Mouse (Mus musculus) heart, adult 2 months (tissue): Measurements from ENCODE around the gene Vps8. TPM values are rescaled to one million over a fixed set of nuclear protein-coding genes. Genes with fewer than 3 reads are reported as not detected.
"Not testable (repeated sequence)": the region's sequence is repeated elsewhere in the genome, so short reads cannot be mapped to it uniquely, and the experiment has no call there.

Experiments used
- DNase-seq, 2 experiments: peaks; one replicate each; pipeline ENCODE4 v3.0.0; 2021
- H3K27ac ChIP-seq: fragments of 200-600 bp; 2 replicates; pipeline ENCODE4 v1.8.1; 2022
- H3K27me3 ChIP-seq: fragments of 200-500 bp; 2 replicates; pipeline ENCODE4 v1.6.1; 2012; ENCODE audit warnings: mild to moderate bottlenecking, low read length, inconsistent platforms, mixed read lengths; ENCODE audit not compliant: control insufficient read depth, insufficient read depth
- H3K36me3 ChIP-seq: fragments of 200-500 bp; 2 replicates; pipeline ENCODE4 v1.6.1; 2012; ENCODE audit warnings: low read length, inconsistent platforms; ENCODE audit not compliant: control insufficient read depth, insufficient read depth
- H3K4me1 ChIP-seq: fragments of 200-500 bp; 2 replicates; pipeline ENCODE4 v1.6.1; 2011; ENCODE audit warnings: low read length; ENCODE audit not compliant: control insufficient read depth, insufficient read depth
- H3K4me3 ChIP-seq: fragments of 200-600 bp; 2 replicates; pipeline ENCODE4 v1.8.1; 2022
- H3K79me2 ChIP-seq: fragments of 200-500 bp; replicated peaks from 2 replicates; pipeline ENCODE4 v1.6.1; 2012; ENCODE audit warnings: mild to moderate bottlenecking, inconsistent platforms, low read length, moderate library complexity, mixed read lengths; ENCODE audit not compliant: control insufficient read depth, insufficient read depth
- H3K9ac ChIP-seq: fragments of 200-500 bp; 2 replicates; pipeline ENCODE4 v1.6.1; 2012; ENCODE audit warnings: low read depth, mild to moderate bottlenecking, control low read depth, inconsistent platforms, low read length, mixed read lengths
- CTCF ChIP-seq: fragments of 200-600 bp; IDR thresholded peaks from 2 replicates; pipeline ENCODE4 v1.8.1; 2022; ENCODE audit warnings: antibody characterized with exemption, mild to moderate bottlenecking, moderate library complexity
- EP300 ChIP-seq: fragments of 200-500 bp; IDR thresholded peaks from 2 replicates; pipeline ENCODE4 v1.6.1; 2011; ENCODE audit warnings: low read depth, low read length, control low read depth; ENCODE audit not compliant: insufficient read depth
- POLR2A ChIP-seq: fragments of 200-500 bp; IDR thresholded peaks from 2 replicates; pipeline ENCODE4 v1.6.1; 2011; ENCODE audit warnings: mild to moderate bottlenecking, low read depth, low read length, control low read depth; ENCODE audit not compliant: insufficient read depth
- WGBS: fragments of 180-500 bp; shearing (Covaris S2); methylation state at CpG from one replicate; pipeline ENCODE4 v1.1.7; 2018; 5-methylcytosine and 5-hydroxymethylcytosine counted together
- intact Hi-C: fragments of 180-260 bp; cut with DNase I; formaldehyde crosslinking; loops from one replicate; pipeline ENCODE4 v1.15.1; 2025
- polyA plus RNA-seq: library from polyadenylated mRNA; depleted of rRNA; stranded (reverse); fragments of >200 nt; gene quantifications from 2 replicates; pipeline ENCODE4 v1.2.3, GENCODE M21; 2012
- total RNA-seq, 2 experiments: library from RNA; stranded (reverse); gene quantifications; 2 replicates each; pipeline ENCODE4 v1.2.3; 2021

Vps8 gene
- total and polyA plus RNA-seq, 3 experiments, result 14.0 to 25.5 (median 24.1) TPM

DNA sequence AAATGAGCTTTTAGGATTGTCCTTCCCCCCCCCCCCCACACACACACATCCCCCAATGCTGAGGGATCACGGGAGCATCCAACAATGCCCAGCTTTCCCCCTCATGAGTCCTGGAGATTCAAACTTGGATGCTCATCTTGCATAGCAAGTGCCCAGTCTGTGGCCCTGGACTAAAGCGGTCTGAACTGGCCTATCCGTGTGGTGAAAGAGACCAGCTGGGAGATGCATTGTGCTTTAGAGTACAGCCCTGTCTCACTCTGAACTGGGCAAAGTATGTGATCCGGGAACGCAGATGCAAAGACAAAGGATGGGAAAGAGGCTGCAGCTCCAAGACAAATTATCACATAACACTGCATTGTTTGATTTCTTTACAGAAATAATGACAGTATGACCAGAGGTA is 231.5 kb downstream of the Vps8 start:
- Histone ChIP-seq H3K36me3 (0 out of 2 replicates have a peak, but pooled peaks cover 2% of the 10 kb centered on the region), H3K4me3 (no peak overlapping the region), H3K27ac (peak overlapping the region; percentile 17; the same call in 1 of the 2 replicates), H3K9ac (no peak overlapping the region), H3K79me2 (no peaks in the 10 kb centered on the region), H3K4me1 (peaks cover 11% of the 10 kb centered on the region), H3K27me3 (no peaks in the 10 kb centered on the region)
- TF ChIP-seq EP300 (no peak), CTCF (no peak), POLR2A (no peak)
- no peak for DNase-seq
- 74% methylated on average over 5 of the region's 5 CpGs for WGBS
- intact Hi-C loops, result no loop called here

GRCm38 (mm10) chr16:21655291-21655690 is 232.4 kb downstream of the Vps8 start:
- Histone ChIP-seq H3K9ac (no peak overlapping the region), H3K27me3 (no peaks in the 10 kb centered on the region), H3K36me3 (0 out of 2 replicates have a peak, but pooled peaks cover 2% of the 10 kb centered on the region), H3K4me3 (no peak overlapping the region), H3K4me1 (peaks cover 11% of the 10 kb centered on the region), H3K27ac (peak overlapping the region; percentile 18), H3K79me2 (no peaks in the 10 kb centered on the region)
- TF ChIP-seq EP300 (no peak), POLR2A (no peak), CTCF (no peak)
- peak in 1 of 2 experiments; percentile 48 for DNase-seq
- 27% methylated on average over 6 of the region's 6 CpGs for WGBS
- intact Hi-C loops, result no loop called here

DNA sequence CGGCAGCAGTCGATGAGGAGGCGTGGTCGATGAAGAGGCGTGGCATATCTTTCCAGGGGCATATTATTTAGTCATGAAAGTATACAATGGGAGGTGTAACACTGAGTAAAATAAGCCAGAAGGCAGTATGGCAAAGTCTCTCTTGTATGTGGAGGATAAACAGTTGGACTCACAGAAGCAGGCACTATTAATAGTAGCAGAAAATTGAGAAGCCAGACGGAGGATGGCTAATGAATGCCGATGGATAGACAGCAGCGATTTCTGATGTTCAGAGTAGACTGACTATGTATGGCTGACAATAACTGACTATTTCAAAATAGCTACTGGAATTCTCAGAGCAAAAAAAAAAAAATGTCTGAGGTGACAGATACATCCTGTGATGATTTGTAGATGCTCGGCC is 233.0 kb downstream of the Vps8 start:
- TF ChIP-seq EP300 (no peak), POLR2A (no peak), CTCF (no peak)
- Histone ChIP-seq H3K4me1 (peaks cover 11% of the 10 kb centered on the region), H3K4me3 (no peak overlapping the region), H3K79me2 (no peaks in the 10 kb centered on the region), H3K36me3 (0 out of 2 replicates have a peak, but pooled peaks cover 2% of the 10 kb centered on the region), H3K27ac (no peak overlapping the region; the same call in 1 of the 2 replicates), H3K27me3 (no peaks in the 10 kb centered on the region), H3K9ac (no peak overlapping the region)
- intact Hi-C loops, result no loop called here
- DNase-seq, result no peak
- WGBS, result 50% methylated on average over 9 of the region's 9 CpGs

- intact Hi-C loops, result no loop called here
- no peaks in the 10 kb centered on the region for H3K4me1 ChIP-seq
- no peak for DNase-seq
These were observed 241.9 kb downstream of the Vps8 start for GRCm38 (mm10) chr16:21664633-21665363.

DNA sequence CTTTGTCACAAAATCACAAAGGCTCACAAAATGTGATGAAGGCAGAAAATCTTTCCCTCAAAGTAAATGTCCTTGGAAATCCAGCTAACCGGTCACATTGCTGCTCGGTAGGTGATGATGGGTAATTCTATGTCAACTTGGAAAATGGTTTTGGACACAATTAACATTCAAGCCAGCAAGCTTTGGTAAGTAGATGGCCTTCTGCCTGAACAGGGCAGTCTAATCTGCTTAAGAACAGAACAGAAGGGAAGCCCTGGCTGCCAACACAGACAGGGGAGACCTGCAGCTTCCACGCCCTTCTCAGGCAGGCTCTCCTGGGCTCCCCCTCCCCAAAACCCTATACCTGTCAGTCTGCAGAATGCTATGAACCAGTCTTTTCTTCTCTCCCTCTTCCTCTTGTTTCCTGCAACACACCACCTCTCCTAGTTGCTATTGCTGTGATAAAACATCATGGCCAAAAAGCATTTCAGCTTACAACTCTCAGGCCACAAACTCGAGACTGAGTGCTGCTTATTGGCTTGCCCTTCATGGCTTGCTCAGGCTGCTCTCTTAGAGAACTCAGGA is 242.6 kb downstream of the Vps8 start:
- intact Hi-C loops, result no loop called here
- no peak for TF ChIP-seq CTCF
- no peak for TF ChIP-seq EP300
- TF ChIP-seq POLR2A, result no peak
- no peak overlapping the region for H3K4me3 ChIP-seq
- no peaks in the 10 kb centered on the region for H3K36me3 ChIP-seq
- no peaks in the 10 kb centered on the region for H3K4me1 ChIP-seq
- H3K27me3 ChIP-seq, result no peaks in the 10 kb centered on the region
- WGBS, result 58% methylated on average over 4 of the region's 4 CpGs
- H3K9ac ChIP-seq, result no peak overlapping the region
- no peaks in the 10 kb centered on the region; the same call in 1 of the 2 replicates for H3K79me2 ChIP-seq
- DNase-seq, result no peak
- no peak overlapping the region for H3K27ac ChIP-seq

More at GRCm38 (mm10) chr16:21664633-21665363, 241.9 kb downstream of the Vps8 start:
- WGBS, result 83% methylated on average over 18 of the region's 18 CpGs
- no peak overlapping the region for H3K4me3 ChIP-seq
- H3K79me2 ChIP-seq, result no peaks in the 10 kb centered on the region; the same call in 1 of the 2 replicates
- no peaks in the 10 kb centered on the region for H3K27me3 ChIP-seq
- H3K36me3 ChIP-seq, result no peaks in the 10 kb centered on the region
- no peak for TF ChIP-seq POLR2A
- no peak for TF ChIP-seq CTCF
- no peak for TF ChIP-seq EP300
- no peak overlapping the region for H3K27ac ChIP-seq
- no peak overlapping the region for H3K9ac ChIP-seq

DNA sequence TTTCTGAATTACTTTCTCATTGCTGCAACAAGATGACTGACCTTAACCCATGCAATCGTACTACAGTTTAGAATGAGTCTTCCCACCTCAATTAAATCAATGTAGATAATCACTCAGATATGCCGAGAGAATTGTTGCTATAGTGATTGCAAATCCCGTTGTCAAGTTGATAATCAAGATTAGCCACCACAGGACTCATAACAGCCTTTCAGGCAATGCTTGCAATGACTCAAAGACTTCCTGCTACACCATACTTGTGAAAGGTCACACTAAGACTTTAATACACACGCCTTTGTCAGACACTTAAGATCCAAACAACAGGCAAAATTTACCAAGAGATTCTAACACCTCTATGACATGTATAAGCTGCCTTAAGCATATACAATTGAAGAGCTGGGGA is 249.0 kb downstream of the Vps8 start:
- H3K9ac ChIP-seq, result no peak overlapping the region
- no peak for DNase-seq
- H3K4me1 ChIP-seq, result no peaks in the 10 kb centered on the region
- WGBS, result 76% methylated on average over 4 of the region's 4 CpGs
- H3K79me2 ChIP-seq, result no peaks in the 10 kb centered on the region
- no peak overlapping the region for H3K4me3 ChIP-seq
- H3K27me3 ChIP-seq, result no peaks in the 10 kb centered on the region
- intact Hi-C loops, result no loop called here
- H3K36me3 ChIP-seq, result no peaks in the 10 kb centered on the region
- H3K27ac ChIP-seq, result no peak overlapping the region
- TF ChIP-seq EP300 (no peak), POLR2A (no peak), CTCF (no peak)

GRCm38 (mm10) chr16:21673046-21673445 is 250.1 kb downstream of the Vps8 start:
- H3K27ac ChIP-seq, H3K27me3 ChIP-seq, H3K36me3 ChIP-seq, H3K4me3 ChIP-seq, H3K79me2 ChIP-seq, H3K4me1 ChIP-seq, intact Hi-C loops, H3K9ac ChIP-seq, DNase-seq: not testable (repeated sequence)

DNA sequence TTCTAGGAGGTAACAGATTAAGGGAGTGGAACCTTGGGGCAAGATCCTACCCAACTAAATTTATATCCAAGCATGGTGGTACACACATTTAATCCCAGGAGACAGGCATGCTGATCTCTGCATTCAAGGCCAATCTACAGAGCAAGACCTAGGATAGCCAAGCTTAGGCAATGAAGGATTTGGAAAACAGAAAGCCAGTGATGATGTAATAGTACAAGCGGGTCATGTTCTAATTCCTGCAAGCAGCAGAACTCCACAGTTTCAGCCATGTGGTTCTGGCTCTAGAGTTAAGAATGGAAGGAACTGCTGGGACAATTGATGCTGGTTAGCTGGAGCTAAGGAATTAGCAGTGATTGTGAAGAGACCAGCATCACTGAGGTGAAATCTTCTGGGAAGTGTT is 250.7 kb downstream of the Vps8 start:
- 85% methylated on average over 1 of the region's 1 CpGs for whole genome bisulfite sequencing
- intact Hi-C loops, DNase-seq: not testable (repeated sequence)

More for the DNA sequence above, 250.7 kb downstream of the Vps8 start:
- not testable (repeated sequence) for H3K9ac ChIP-seq, H3K79me2 ChIP-seq, H3K36me3 ChIP-seq, H3K27ac ChIP-seq, H3K27me3 ChIP-seq, H3K4me1 ChIP-seq, H3K4me3 ChIP-seq
